Mouse (Mus musculus) heart, postnatal 0 days (tissue): Measurements from ENCODE around the gene Prr5l. TPM values are rescaled to one million over a fixed set of nuclear protein-coding genes. Genes with fewer than 3 reads are reported as not detected.

ENCODE experiments used
- ATAC-seq: fragments of 200-750 bp; cut with Nextera tagmentation; 2 replicates; pipeline ENCODE4 v1.8.0; 2017; ENCODE audit warnings: low read depth, moderate number of reproducible peaks, moderate library complexity; ENCODE audit not compliant: insufficient read depth
- DNase-seq: peaks from one replicate; pipeline ENCODE4 v3.0.0-alpha.2; 2016; ENCODE audit warnings: low spot score
- H3K27ac ChIP-seq: fragments of 300-500 bp; sonication (generic); 2 replicates; pipeline ENCODE4 v1.5.1; 2014; ENCODE audit warnings: low read depth, mild to moderate bottlenecking
- H3K27me3 ChIP-seq: fragments of 300-500 bp; sonication (generic); 2 replicates; pipeline ENCODE4 v1.6.1; 2014; ENCODE audit warnings: low read length, mixed read lengths; ENCODE audit not compliant: control insufficient read depth, insufficient read depth
- H3K36me3 ChIP-seq: fragments of 300-500 bp; sonication (generic); replicated peaks from 2 replicates; pipeline ENCODE4 v1.6.1; 2014; ENCODE audit warnings: low read length, mixed read lengths; ENCODE audit not compliant: control insufficient read depth, insufficient read depth
- H3K4me1 ChIP-seq: fragments of 300-500 bp; sonication (generic); 2 replicates; pipeline ENCODE4 v1.6.1; 2014; ENCODE audit warnings: antibody characterized with exemption; ENCODE audit not compliant: control insufficient read depth, insufficient read depth
- H3K4me2 ChIP-seq: fragments of 300-500 bp; sonication (generic); 2 replicates; pipeline ENCODE4 v1.6.1; 2014; ENCODE audit warnings: low read depth, mild to moderate bottlenecking, low read length, moderate library complexity
- H3K4me3 ChIP-seq: fragments of 300-500 bp; sonication (generic); 2 replicates; pipeline ENCODE4 v1.5.1; 2014; ENCODE audit warnings: low read depth, low read length
- H3K9ac ChIP-seq: fragments of 300-500 bp; sonication (generic); replicated peaks from 2 replicates; pipeline ENCODE4 v1.6.1; 2014; ENCODE audit warnings: low read depth, low read length, mixed read lengths
- H3K9me3 ChIP-seq: fragments of 300-500 bp; sonication (generic); replicated peaks from 2 replicates; pipeline ENCODE4 v1.6.1; 2016; ENCODE audit warnings: low read length; ENCODE audit not compliant: control insufficient read depth
- CTCF ChIP-seq: IDR thresholded peaks from 2 replicates; pipeline ENCODE4 v1.5.1; 2016; ENCODE audit warnings: antibody characterized with exemption, control low read depth, low read depth
- EP300 ChIP-seq: IDR thresholded peaks from 2 replicates; pipeline ENCODE4 v1.6.1; 2016; ENCODE audit warnings: antibody characterized with exemption, low read depth
- WGBS: fragments of 180-500 bp; shearing (Covaris S2); extraction: QIAGEN DNeasy Blood & Tissue Kit; methylation state at CpG from one replicate; pipeline ENCODE4 v1.1.7; 2014; 5-methylcytosine and 5-hydroxymethylcytosine counted together
- polyA plus RNA-seq: library from polyadenylated mRNA; unstranded; fragments of >200 nt; fragmentation: Nextera tagmentation; extraction: Ambion mirVana; gene quantifications from 2 replicates; pipeline ENCODE4 v1.2.1, GENCODE M21; 2015
- total RNA-seq: library from RNA; depleted of rRNA; stranded (reverse); fragments of >200 nt; gene quantifications from 2 replicates; pipeline ENCODE4 v1.2.3, GENCODE M21; 2014; ENCODE audit warnings: low replicate concordance

Prr5l gene
- total and polyA plus RNA-seq, 2 experiments from 2014 or later = 2.9 to 16.1 TPM

GRCm38 (mm10) chr2:101881471-101882162 is 1.2 kb downstream of the Prr5l start:
- TF ChIP-seq EP300 = no peak
- no peak for TF ChIP-seq CTCF
- Histone ChIP-seq H3K36me3 (no peaks in the 10 kb centered on the region), H3K9me3 (no peaks in the 10 kb centered on the region), H3K27me3 (no peaks in the 10 kb centered on the region), H3K4me2 (no peak overlapping the region), H3K9ac (no peak overlapping the region), H3K4me1 (peaks cover 2% of the 10 kb centered on the region), H3K4me3 (no peak overlapping the region), H3K27ac (no peak overlapping the region)
- DNase-seq (no peak), ATAC-seq (no peak)
- WGBS = 69% methylated on average over 9 of the region's 9 CpGs

- no peak overlapping the region for H3K9ac ChIP-seq
Measured at GRCm38 (mm10) chr2:101871179-101871578, 11.6 kb downstream of the Prr5l start.

GRCm38 (mm10) chr2:101868683-101869082 is 14.1 kb downstream of the Prr5l start:
- TF ChIP-seq CTCF = no peak
- no peak for TF ChIP-seq EP300
- H3K36me3 ChIP-seq = no peaks in the 10 kb centered on the region
- no peaks in the 10 kb centered on the region for H3K9me3 ChIP-seq
- no peaks in the 10 kb centered on the region for H3K4me1 ChIP-seq
- DNase-seq (no peak), ATAC-seq (no peak)
- H3K27ac ChIP-seq = no peak overlapping the region
- no peak overlapping the region for H3K4me3 ChIP-seq
- H3K9ac ChIP-seq = no peak overlapping the region
- WGBS = 81% methylated on average over 4 of the region's 4 CpGs
- H3K4me2 ChIP-seq = no peak overlapping the region
- H3K27me3 ChIP-seq = no peaks in the 10 kb centered on the region

More at GRCm38 (mm10) chr2:101871179-101871578, 11.6 kb downstream of the Prr5l start:
- Histone ChIP-seq H3K9me3 (no peaks in the 10 kb centered on the region), H3K4me2 (peak overlapping the region; percentile 52), H3K4me3 (peak overlapping the region; percentile 22; the same call in 1 of the 2 replicates), H3K36me3 (no peaks in the 10 kb centered on the region), H3K4me1 (no peaks in the 10 kb centered on the region), H3K27me3 (no peaks in the 10 kb centered on the region), H3K27ac (no peak overlapping the region)
- WGBS = 22% methylated on average over 14 of the region's 14 CpGs
- DNase-seq = peak; percentile 49
- TF ChIP-seq EP300 (no peak), CTCF (peak; percentile 55)
- no peak for ATAC-seq

DNA sequence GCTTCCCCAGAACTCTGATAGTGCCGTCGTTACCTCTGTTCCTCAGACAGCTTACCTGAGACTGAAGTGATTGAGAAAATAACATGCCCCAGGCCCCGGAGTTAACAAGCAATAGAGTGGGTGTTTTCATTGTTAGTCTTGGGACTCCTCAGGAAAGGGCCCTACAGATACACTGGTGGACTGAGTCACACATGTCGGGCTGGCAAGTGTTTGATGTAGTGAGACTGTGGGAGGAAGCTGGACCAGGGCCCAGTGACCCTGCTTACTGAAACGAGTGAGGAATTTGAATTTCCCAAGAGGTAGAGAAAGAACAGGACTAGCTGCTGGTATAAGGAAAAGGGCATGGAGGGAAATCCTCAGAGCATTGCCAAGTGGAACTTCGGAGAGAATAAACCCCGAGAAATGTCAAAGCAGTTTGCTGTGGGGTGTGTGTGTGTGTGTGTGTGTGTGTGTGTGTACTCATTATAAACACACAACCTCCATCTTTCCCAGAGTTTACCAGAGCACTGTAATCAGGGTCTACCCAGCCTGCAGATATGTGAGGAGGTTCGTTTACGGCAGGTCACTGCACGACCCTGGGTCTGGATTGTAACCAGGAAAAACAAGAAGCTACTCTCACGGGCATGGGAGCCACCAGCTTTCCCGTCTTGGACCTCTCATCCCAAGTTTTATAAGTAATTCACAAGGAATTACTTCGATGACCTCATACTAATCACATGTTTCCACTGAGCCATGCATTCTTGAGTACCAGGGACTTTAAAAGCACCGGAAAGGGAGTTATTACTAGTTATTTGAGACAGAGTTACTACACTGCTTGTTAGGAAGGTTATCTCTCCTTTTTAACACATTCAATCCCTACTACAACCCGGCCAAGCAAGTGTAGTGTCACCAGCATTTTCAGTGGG is 20.4 kb downstream of the Prr5l start:
- Histone ChIP-seq H3K27me3 (no peaks in the 10 kb centered on the region), H3K36me3 (no peaks in the 10 kb centered on the region), H3K4me2 (no peak overlapping the region), H3K9me3 (no peaks in the 10 kb centered on the region), H3K4me1 (no peaks in the 10 kb centered on the region), H3K4me3 (no peak overlapping the region), H3K27ac (no peak overlapping the region), H3K9ac (no peak overlapping the region)
- WGBS = 40% methylated on average over 15 of the region's 15 CpGs
- DNase-seq (no peak), ATAC-seq (peak; percentile 53)
- TF ChIP-seq EP300 (no peak), CTCF (no peak)

- ATAC-seq (no peak), DNase-seq (no peak)
- Histone ChIP-seq H3K27me3 (no peaks in the 10 kb centered on the region), H3K4me3 (no peak overlapping the region), H3K9me3 (no peaks in the 10 kb centered on the region), H3K9ac (no peak overlapping the region), H3K27ac (no peak overlapping the region), H3K4me2 (no peak overlapping the region), H3K36me3 (no peaks in the 10 kb centered on the region), H3K4me1 (no peaks in the 10 kb centered on the region)
- 85% methylated on average over 3 of the region's 3 CpGs for WGBS
- TF ChIP-seq CTCF = no peak
- no peak for TF ChIP-seq EP300
Measured at GRCm38 (mm10) chr2:101860920-101861485, 21.8 kb downstream of the Prr5l start.
